Mouse (Mus musculus) right cerebral cortex, postnatal 10 days (tissue): ENCODE measurements around the gene Dab1.
A peak's percentile ranks its signal among the peaks of the same experiment; 100 is the strongest.

Source experiments
- DNase-seq, 2 experiments: peaks; one replicate each; pipeline ENCODE4 v3.0.0; 2021; ENCODE audit warnings: low spot score in 2 of 2

Gene Dab1

GRCm38 (mm10) chr4:104718973-104719795 lies 1100.0 kb downstream of the Dab1 start:
- peak; percentile 64 to 79 for DNase-seq

- DNase-seq, result no peak
These were observed 1104.4 kb downstream of the Dab1 start for GRCm38 (mm10) chr4:104723527-104724045.

- peak; percentile 59 to 66 for DNase-seq
These were observed 1105.1 kb downstream of the Dab1 start for GRCm38 (mm10) chr4:104724258-104724657.

- peak in 1 of 2 experiments; percentile 46 for DNase-seq
These were observed 1106.5 kb downstream of the Dab1 start for GRCm38 (mm10) chr4:104725673-104726072.

GRCm38 (mm10) chr4:104729185-104729584 lies 1110.0 kb downstream of the Dab1 start:
- no peak for DNase-seq

GRCm38 (mm10) chr4:104746500-104746899 lies 1127.3 kb downstream of the Dab1 start:
- peak; percentile 56 to 66 for DNase-seq

- no peak for DNase-seq
These were observed 1134.9 kb downstream of the Dab1 start for GRCm38 (mm10) chr4:104754090-104754489.

- peak; percentile 38 to 50 for DNase-seq
These were observed 1141.9 kb downstream of the Dab1 start for GRCm38 (mm10) chr4:104760878-104761624.

- no peak for DNase-seq
These were observed 1146.9 kb downstream of the Dab1 start, which contains the start of gene C8b for GRCm38 (mm10) chr4:104766065-104766464. C8b (plus strand) TSS chr4:104766317.

GRCm38 (mm10) chr4:104768190-104768589 lies 1149.0 kb downstream of the Dab1 start:
- DNase-seq, result no peak

- no peak for DNase-seq
These were observed 1150.4 kb downstream of the Dab1 start for GRCm38 (mm10) chr4:104769602-104770001.

GRCm38 (mm10) chr4:104770331-104770730 lies 1151.2 kb downstream of the Dab1 start:
- no peak for DNase-seq

GRCm38 (mm10) chr4:104775601-104776000 lies 1156.4 kb downstream of the Dab1 start:
- no peak for DNase-seq

GRCm38 (mm10) chr4:104779460-104779859 lies 1160.3 kb downstream of the Dab1 start:
- no peak for DNase-seq

- no peak for DNase-seq
These were observed 1162.3 kb downstream of the Dab1 start for GRCm38 (mm10) chr4:104781441-104781840.

- no peak for DNase-seq
These were observed 1163.2 kb downstream of the Dab1 start for GRCm38 (mm10) chr4:104782346-104782745.

- no peak for DNase-seq
These were observed 1173.0 kb downstream of the Dab1 start for GRCm38 (mm10) chr4:104792111-104792510.
